Mouse (Mus musculus) c-Kit-positive CD71-positive TER-119-positive erythroid progenitor cells, embryonic 14.5 days (primary cell): ENCODE measurements around the gene Klhdc1.

ENCODE experiments used
- DNase-seq: peaks from one replicate; pipeline ENCODE4 v3.0.0-alpha.2; 2013; ENCODE audit warnings: low spot score

Gene Klhdc1

GRCm38 (mm10) chr12:69240876-69241275 lies at the start of gene Klhdc1:
TSS of gene Klhdc1 (plus strand) at chr12:69241176.
- no peak for DNase-seq

GRCm38 (mm10) chr12:69191396-69191795 lies 49.6 kb upstream of the Klhdc1 start:
- DNase-seq = no peak

GRCm38 (mm10) chr12:69192637-69193036 lies 48.3 kb upstream of the Klhdc1 start:
- DNase-seq = no peak

- DNase-seq = peak; percentile 68
These were observed 44.3 kb upstream of the Klhdc1 start, which contains the start of gene Gm49383 for GRCm38 (mm10) chr12:69196444-69197377. TSS of gene Gm49383 (minus strand) at chr12:69197104.

GRCm38 (mm10) chr12:69197378-69198163 lies 43.4 kb upstream of the Klhdc1 start:
- peak; percentile 61 for DNase-seq

- peak; percentile 67 for DNase-seq
These were observed 42.8 kb upstream of the Klhdc1 start, which contains the start of gene Dnaaf2 for GRCm38 (mm10) chr12:69198164-69198535. TSS of gene Dnaaf2 (minus strand) at chr12:69198429.

GRCm38 (mm10) chr12:69198985-69199384 lies 42.0 kb upstream of the Klhdc1 start:
- DNase-seq = no peak

GRCm38 (mm10) chr12:69204052-69204833 lies 36.7 kb upstream of the Klhdc1 start, which contains the start of gene Gm49384:
TSS of gene Gm49384 (minus strand) at chr12:69204267.
- no peak for DNase-seq

- DNase-seq = no peak
These were observed 33.6 kb upstream of the Klhdc1 start for GRCm38 (mm10) chr12:69207396-69207795.

- DNase-seq = no peak
These were observed 33.0 kb upstream of the Klhdc1 start for GRCm38 (mm10) chr12:69207926-69208325.

- no peak for DNase-seq
These were observed 32.5 kb upstream of the Klhdc1 start for GRCm38 (mm10) chr12:69208520-69208919.

- no peak for DNase-seq
These were observed 30.7 kb upstream of the Klhdc1 start for GRCm38 (mm10) chr12:69210056-69210979.

GRCm38 (mm10) chr12:69211057-69211456 lies 29.9 kb upstream of the Klhdc1 start:
- DNase-seq = no peak

- no peak for DNase-seq
These were observed 27.7 kb upstream of the Klhdc1 start for GRCm38 (mm10) chr12:69213186-69213777.

- DNase-seq = no peak
These were observed 26.6 kb upstream of the Klhdc1 start for GRCm38 (mm10) chr12:69214393-69214792.

GRCm38 (mm10) chr12:69215000-69215785 lies 25.8 kb upstream of the Klhdc1 start:
- DNase-seq = no peak

- no peak for DNase-seq
These were observed 24.4 kb upstream of the Klhdc1 start for GRCm38 (mm10) chr12:69216587-69216986.

GRCm38 (mm10) chr12:69220613-69221277 lies 20.2 kb upstream of the Klhdc1 start:
- no peak for DNase-seq
